Mouse (Mus musculus) stomach, embryonic 16.5 days (tissue): ENCODE measurements around the gene Kat8. TPM values are rescaled to one million over a fixed set of nuclear protein-coding genes. Genes with fewer than 3 reads are reported as not detected.
"Not testable (repeated sequence)": the region's sequence is repeated elsewhere in the genome, so short reads cannot be mapped to it uniquely, and the experiment has no call there.

Experiments
- ATAC-seq: fragments of 200-750 bp; cut with Nextera tagmentation; 2 replicates; pipeline ENCODE4 v1.8.0; 2017; ENCODE audit warnings: moderate number of reproducible peaks, moderate TSS enrichment; ENCODE audit not compliant: insufficient read depth, low FRiP score
- H3K27ac ChIP-seq: fragments of 300-500 bp; sonication (generic); 2 replicates; pipeline ENCODE4 v1.5.1; 2014; ENCODE audit warnings: low read length
- H3K27me3 ChIP-seq: fragments of 300-500 bp; sonication (generic); 2 replicates; pipeline ENCODE4 v1.6.1; 2014; ENCODE audit warnings: low read length, control low read depth, mixed read lengths; ENCODE audit not compliant: control insufficient read depth, insufficient read depth
- H3K36me3 ChIP-seq: fragments of 300-500 bp; sonication (generic); 2 replicates; pipeline ENCODE4 v1.6.1; 2014; ENCODE audit warnings: low read length; ENCODE audit not compliant: control insufficient read depth, insufficient read depth
- H3K4me1 ChIP-seq: fragments of 300-500 bp; sonication (generic); 2 replicates; pipeline ENCODE4 v1.6.1; 2014; ENCODE audit warnings: low read length, control low read depth, mixed read lengths; ENCODE audit not compliant: control insufficient read depth, insufficient read depth
- H3K4me2 ChIP-seq: fragments of 300-500 bp; sonication (generic); 2 replicates; pipeline ENCODE4 v1.6.1; 2014; ENCODE audit warnings: low read depth, low read length, mixed read lengths
- H3K4me3 ChIP-seq: fragments of 300-500 bp; sonication (generic); replicated peaks from 2 replicates; pipeline ENCODE4 v1.5.1; 2014; ENCODE audit warnings: mild to moderate bottlenecking, low read length
- H3K9ac ChIP-seq: fragments of 300-500 bp; sonication (generic); 2 replicates; pipeline ENCODE4 v1.6.1; 2014; ENCODE audit warnings: low read length
- H3K9me3 ChIP-seq: fragments of 300-500 bp; sonication (generic); replicated peaks from 2 replicates; pipeline ENCODE4 v1.6.1; 2016; ENCODE audit warnings: low read length, control low read depth; ENCODE audit not compliant: control insufficient read depth
- WGBS: fragments of 180-500 bp; shearing (Covaris S2); extraction: QIAGEN DNeasy Blood & Tissue Kit; methylation state at CpG from one replicate; pipeline ENCODE4 v1.1.7; 2014; 5-methylcytosine and 5-hydroxymethylcytosine counted together
- polyA plus RNA-seq: library from polyadenylated mRNA; unstranded; fragments of >200 nt; fragmentation: Nextera tagmentation; extraction: Ambion mirVana; gene quantifications from 2 replicates; pipeline ENCODE4 v1.2.1, GENCODE M21; 2015

Kat8 gene
- polyA plus RNA-seq, 1 experiment from 2014 or later, result 29.2 TPM

- WGBS, result 59% methylated on average over 5 of the region's 5 CpGs
Observed at GRCm38 (mm10) chr7:127894480-127894879, 17.8 kb upstream of the Kat8 start.

GRCm38 (mm10) chr7:127895442-127895841 is 16.9 kb upstream of the Kat8 start, which contains the start of the genes Gm21974 and Vkorc1:
Gm21974 (minus strand) TSS chr7:127895454.
Vkorc1 (minus strand) TSS chr7:127895617.
- Histone ChIP-seq H3K9ac (peak within 1 kb of the TSS; percentile 82), H3K27me3 (no peaks in the 10 kb centered on the region), H3K36me3 (no peaks in the 10 kb centered on the region), H3K4me1 (peaks cover 7% of the 10 kb centered on the region), H3K4me2 (peak within 1 kb of the TSS; percentile 83), H3K4me3 (peak within 1 kb of the TSS; percentile 79), H3K9me3 (no peaks in the 10 kb centered on the region), H3K27ac (peak within 1 kb of the TSS; percentile 87)
- WGBS, result 0% methylated on average over 26 of the region's 26 CpGs
- peak; percentile 97 for ATAC-seq

More at GRCm38 (mm10) chr7:127894480-127894879, 17.8 kb upstream of the Kat8 start:
- peak overlapping the region; percentile 82 for H3K9ac ChIP-seq
- H3K4me2 ChIP-seq, result peak overlapping the region; percentile 83
- no peak for ATAC-seq
- H3K9me3 ChIP-seq, result no peaks in the 10 kb centered on the region
- H3K4me1 ChIP-seq, result peaks cover 7% of the 10 kb centered on the region
- H3K36me3 ChIP-seq, result no peaks in the 10 kb centered on the region
- no peaks in the 10 kb centered on the region for H3K27me3 ChIP-seq
- peak overlapping the region; percentile 87 for H3K27ac ChIP-seq
- peak overlapping the region; percentile 79 for H3K4me3 ChIP-seq

- not testable (repeated sequence) for H3K27ac ChIP-seq, H3K36me3 ChIP-seq, H3K9me3 ChIP-seq, H3K4me1 ChIP-seq, H3K9ac ChIP-seq, H3K27me3 ChIP-seq, ATAC-seq, H3K4me3 ChIP-seq
- WGBS, result 63% methylated on average over 7 of the region's 7 CpGs
- H3K4me2 ChIP-seq, result peak overlapping the region; percentile 10; the same call in 1 of the 2 replicates
Observed at GRCm38 (mm10) chr7:127895891-127896290, 16.4 kb upstream of the Kat8 start.

GRCm38 (mm10) chr7:127896384-127896783 is 15.9 kb upstream of the Kat8 start:
- Histone ChIP-seq H3K9me3 (no peaks in the 10 kb centered on the region), H3K4me2 (no peak overlapping the region), H3K36me3 (no peaks in the 10 kb centered on the region), H3K9ac (no peak overlapping the region), H3K27ac (no peak overlapping the region), H3K27me3 (no peaks in the 10 kb centered on the region), H3K4me3 (no peak overlapping the region), H3K4me1 (peaks cover 7% of the 10 kb centered on the region)
- WGBS, result 60% methylated on average over 13 of the region's 13 CpGs
- ATAC-seq, result no peak

GRCm38 (mm10) chr7:127897542-127897941 is 14.8 kb upstream of the Kat8 start:
- Histone ChIP-seq H3K9me3 (no peaks in the 10 kb centered on the region), H3K4me2 (no peak overlapping the region), H3K27me3 (no peaks in the 10 kb centered on the region), H3K4me1 (peaks cover 7% of the 10 kb centered on the region), H3K4me3 (no peak overlapping the region), H3K9ac (no peak overlapping the region), H3K27ac (no peak overlapping the region), H3K36me3 (no peaks in the 10 kb centered on the region)
- WGBS, result 84% methylated on average over 7 of the region's 7 CpGs
- ATAC-seq, result no peak

- ATAC-seq, result no peak
- Histone ChIP-seq H3K27me3 (no peaks in the 10 kb centered on the region), H3K4me3 (no peak overlapping the region), H3K36me3 (no peaks in the 10 kb centered on the region), H3K27ac (peak overlapping the region; percentile 31; the same call in 1 of the 2 replicates), H3K9me3 (no peaks in the 10 kb centered on the region), H3K4me2 (no peak overlapping the region), H3K9ac (no peak overlapping the region), H3K4me1 (peaks cover 7% of the 10 kb centered on the region)
- WGBS, result 36% methylated on average over 10 of the region's 10 CpGs
Observed at GRCm38 (mm10) chr7:127898179-127898956, 13.9 kb upstream of the Kat8 start.

- H3K4me3 ChIP-seq, result no peak overlapping the region
- H3K4me1 ChIP-seq, result peaks cover 7% of the 10 kb centered on the region
- H3K36me3 ChIP-seq, result no peaks in the 10 kb centered on the region
- no peaks in the 10 kb centered on the region for H3K9me3 ChIP-seq
- no peak overlapping the region; the same call in 1 of the 2 replicates for H3K9ac ChIP-seq
- peak overlapping the region; percentile 67 for H3K27ac ChIP-seq
- no peak overlapping the region for H3K4me2 ChIP-seq
- no peaks in the 10 kb centered on the region for H3K27me3 ChIP-seq
- ATAC-seq, result no peak
- 28% methylated on average over 7 of the region's 7 CpGs for WGBS
Observed at GRCm38 (mm10) chr7:127899997-127900396, 12.3 kb upstream of the Kat8 start.

- H3K36me3 ChIP-seq, result peaks cover 12% of the 10 kb centered on the region; the same call in 1 of the 2 replicates
- H3K27me3 ChIP-seq, result no peaks in the 10 kb centered on the region
- peaks cover 9% of the 10 kb centered on the region for H3K4me1 ChIP-seq
- no peaks in the 10 kb centered on the region for H3K9me3 ChIP-seq
- WGBS, result 74% methylated on average over 2 of the region's 2 CpGs
- no peak overlapping the region for H3K27ac ChIP-seq
- ATAC-seq, result no peak
- no peak overlapping the region for H3K9ac ChIP-seq
- H3K4me2 ChIP-seq, result no peak overlapping the region
- H3K4me3 ChIP-seq, result no peak overlapping the region
Observed at GRCm38 (mm10) chr7:127901772-127902171, 10.5 kb upstream of the Kat8 start.

GRCm38 (mm10) chr7:127903971-127904796 is 8.1 kb upstream of the Kat8 start, which contains the start of gene Bckdk:
Bckdk (plus strand) TSS chr7:127904082.
- H3K4me1 ChIP-seq, result peaks cover 9% of the 10 kb centered on the region
- H3K9ac ChIP-seq, result peak within 1 kb of the TSS; percentile 93
- WGBS, result 6% methylated on average over 38 of the region's 38 CpGs
- H3K9me3 ChIP-seq, result no peaks in the 10 kb centered on the region
- H3K27me3 ChIP-seq, result no peaks in the 10 kb centered on the region
- peak within 1 kb of the TSS; percentile 61 for H3K4me3 ChIP-seq
- peak; percentile 92 for ATAC-seq
- H3K4me2 ChIP-seq, result peak within 1 kb of the TSS; percentile 89
- H3K36me3 ChIP-seq, result peaks cover 26% of the 10 kb centered on the region
- peak within 1 kb of the TSS; percentile 59 for H3K27ac ChIP-seq
